Mouse (Mus musculus) G1E-ER4 (cell line): Measurements from ENCODE around the gene Rcan1. TPM values are rescaled to one million over a fixed set of nuclear protein-coding genes. Genes with fewer than 3 reads are reported as not detected.

Experiments used
- GATA1 ChIP-seq: IDR thresholded peaks from one replicate; pipeline ENCODE4 v1.8.0; 2012; ENCODE audit warnings: low read length, inconsistent platforms
- polyA plus RNA-seq: library from polyadenylated mRNA; stranded (reverse); fragments of >175 nt; gene quantifications from 2 replicates; pipeline ENCODE4 v1.2.3, GENCODE M21; 2012

The Rcan1 gene
- polyA plus RNA-seq, 1 experiment, result 18.7 TPM

GRCm38 (mm10) chr16:92422435-92423362, 48.0 kb downstream of the Rcan1 start:
- TF ChIP-seq GATA1, result no peak

- TF ChIP-seq GATA1, result no peak
These were observed 49.3 kb downstream of the Rcan1 start for GRCm38 (mm10) chr16:92421147-92421934.

DNA sequence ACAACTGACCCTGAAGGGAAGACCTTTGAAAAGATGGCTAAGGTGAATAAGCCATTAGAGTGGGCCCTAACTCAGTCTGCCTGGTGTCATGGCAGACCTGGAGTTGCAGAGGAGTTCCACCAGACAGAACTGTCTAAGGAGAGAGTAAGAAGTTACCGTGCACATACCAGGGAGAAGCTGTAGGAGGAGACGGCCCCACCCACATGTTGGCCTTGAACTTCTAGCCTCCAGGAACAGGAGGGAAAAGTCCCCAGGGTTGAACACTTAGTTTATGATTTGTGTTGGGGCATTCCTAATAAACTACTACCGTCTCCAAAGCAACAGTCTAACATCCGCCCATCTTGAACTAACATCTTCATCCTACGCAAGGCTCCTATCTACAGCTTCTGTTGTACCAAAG, 50.0 kb downstream of the Rcan1 start:
- TF ChIP-seq GATA1, result no peak

GRCm38 (mm10) chr16:92419099-92419498, 51.6 kb downstream of the Rcan1 start:
- TF ChIP-seq GATA1, result no peak

DNA sequence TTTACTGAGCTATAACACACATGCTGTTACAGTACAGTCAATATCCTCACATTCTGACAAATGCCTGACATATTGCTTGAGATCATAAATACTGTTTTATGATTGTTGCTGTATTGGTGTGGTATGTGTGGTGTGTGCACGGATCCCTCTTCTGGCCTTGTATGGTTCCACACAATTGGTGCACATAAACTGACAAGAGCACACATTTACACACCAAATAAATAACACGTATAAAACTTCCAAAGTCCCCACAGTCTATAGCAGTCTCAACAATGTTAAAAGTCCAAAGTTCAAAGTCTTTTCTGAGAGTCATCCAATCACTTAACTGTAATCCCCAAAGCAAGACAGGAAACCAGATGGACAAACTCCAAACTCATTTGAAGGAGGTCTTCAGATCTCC, 53.4 kb downstream of the Rcan1 start:
- no peak for TF ChIP-seq GATA1

DNA sequence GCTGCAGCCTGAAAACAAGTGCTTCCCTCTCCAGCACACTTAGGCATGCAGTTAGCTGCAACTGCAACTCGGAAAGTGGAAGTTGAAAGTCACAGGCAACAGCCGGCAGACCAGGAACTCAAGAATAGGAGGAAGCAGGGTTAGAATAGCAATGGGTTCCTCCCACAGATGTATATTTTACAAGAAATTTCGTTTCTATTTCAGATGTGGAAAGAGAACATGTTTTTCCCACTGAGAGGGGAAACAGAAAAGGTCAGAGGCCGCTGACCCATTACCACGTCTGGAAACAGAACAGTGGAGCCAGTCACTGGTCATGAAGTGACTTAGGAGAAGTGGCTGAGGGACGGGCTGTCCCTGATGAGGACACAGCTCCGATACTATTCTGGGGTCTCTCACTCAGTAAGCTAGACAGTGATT, 55.0 kb downstream of the Rcan1 start:
- no peak for TF ChIP-seq GATA1

DNA sequence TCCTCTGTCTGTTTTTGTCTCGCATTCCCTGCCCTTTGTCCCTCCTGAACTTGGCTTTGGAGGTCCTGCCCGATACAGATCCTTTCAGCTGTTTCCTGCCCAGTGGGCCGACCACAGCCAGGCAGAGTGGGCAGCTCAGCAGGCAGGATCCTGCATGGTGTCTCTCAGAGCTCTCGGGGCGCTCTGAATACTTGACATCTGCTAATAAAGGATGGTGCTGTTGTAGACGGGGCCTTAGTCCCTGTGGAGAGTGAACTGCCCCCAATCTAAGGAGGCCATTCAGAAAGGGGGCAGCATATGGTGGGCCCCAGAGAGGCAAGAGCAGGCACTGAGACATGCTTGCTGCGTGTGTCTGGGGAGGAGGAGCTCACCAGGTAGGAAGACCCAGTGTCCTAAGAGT, 57.8 kb downstream of the Rcan1 start:
- no peak for TF ChIP-seq GATA1

- TF ChIP-seq GATA1, result no peak
These were observed 58.5 kb downstream of the Rcan1 start for GRCm38 (mm10) chr16:92411981-92412706.

- no peak for TF ChIP-seq GATA1
These were observed 60.3 kb downstream of the Rcan1 start for GRCm38 (mm10) chr16:92410344-92410743.

- TF ChIP-seq GATA1, result no peak
These were observed 62.8 kb downstream of the Rcan1 start for GRCm38 (mm10) chr16:92407883-92408282.

DNA sequence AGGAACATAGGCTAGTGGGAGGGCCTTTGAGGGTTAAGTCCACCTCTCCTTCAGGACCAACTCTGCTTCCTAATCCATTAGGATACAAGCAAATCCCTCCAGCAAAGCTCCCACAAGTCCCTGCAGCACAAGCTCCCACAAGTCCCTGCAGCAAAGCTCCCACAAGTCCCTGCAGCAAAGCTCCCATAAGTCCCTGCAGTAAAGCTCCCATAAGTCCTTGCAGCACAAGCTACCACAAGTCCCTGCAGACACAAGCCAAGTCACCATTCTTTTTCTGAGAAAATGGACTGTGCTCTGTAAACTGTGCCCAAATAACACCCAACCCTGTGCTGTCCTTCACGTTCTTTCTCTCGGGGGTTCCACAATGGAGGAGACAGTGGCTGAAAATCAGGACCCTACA, 66.5 kb downstream of the Rcan1 start:
- no peak for TF ChIP-seq GATA1

GRCm38 (mm10) chr16:92403069-92403468, 67.6 kb downstream of the Rcan1 start:
- no peak for TF ChIP-seq GATA1

DNA sequence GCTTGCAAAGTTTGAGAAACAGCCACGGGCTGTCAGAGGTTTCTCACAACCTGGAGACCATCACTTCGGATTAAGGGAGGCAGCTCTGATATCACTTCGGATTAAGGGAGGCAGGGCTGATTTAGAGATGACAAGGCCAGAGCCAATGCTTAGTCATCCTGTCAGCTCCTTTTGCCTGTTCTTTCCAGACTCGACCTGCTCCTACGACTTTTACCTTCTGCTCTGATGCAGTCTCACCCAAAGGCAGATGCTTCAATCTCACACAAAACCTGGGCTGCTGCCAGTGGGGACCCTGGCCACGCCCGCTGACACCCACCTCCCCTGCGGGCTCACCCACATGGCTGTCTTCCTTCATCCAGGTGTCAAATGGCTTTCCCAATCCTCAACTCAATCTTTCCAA, 68.5 kb downstream of the Rcan1 start:
- TF ChIP-seq GATA1, result no peak

- no peak for TF ChIP-seq GATA1
These were observed 69.5 kb downstream of the Rcan1 start for GRCm38 (mm10) chr16:92401206-92401605.

DNA sequence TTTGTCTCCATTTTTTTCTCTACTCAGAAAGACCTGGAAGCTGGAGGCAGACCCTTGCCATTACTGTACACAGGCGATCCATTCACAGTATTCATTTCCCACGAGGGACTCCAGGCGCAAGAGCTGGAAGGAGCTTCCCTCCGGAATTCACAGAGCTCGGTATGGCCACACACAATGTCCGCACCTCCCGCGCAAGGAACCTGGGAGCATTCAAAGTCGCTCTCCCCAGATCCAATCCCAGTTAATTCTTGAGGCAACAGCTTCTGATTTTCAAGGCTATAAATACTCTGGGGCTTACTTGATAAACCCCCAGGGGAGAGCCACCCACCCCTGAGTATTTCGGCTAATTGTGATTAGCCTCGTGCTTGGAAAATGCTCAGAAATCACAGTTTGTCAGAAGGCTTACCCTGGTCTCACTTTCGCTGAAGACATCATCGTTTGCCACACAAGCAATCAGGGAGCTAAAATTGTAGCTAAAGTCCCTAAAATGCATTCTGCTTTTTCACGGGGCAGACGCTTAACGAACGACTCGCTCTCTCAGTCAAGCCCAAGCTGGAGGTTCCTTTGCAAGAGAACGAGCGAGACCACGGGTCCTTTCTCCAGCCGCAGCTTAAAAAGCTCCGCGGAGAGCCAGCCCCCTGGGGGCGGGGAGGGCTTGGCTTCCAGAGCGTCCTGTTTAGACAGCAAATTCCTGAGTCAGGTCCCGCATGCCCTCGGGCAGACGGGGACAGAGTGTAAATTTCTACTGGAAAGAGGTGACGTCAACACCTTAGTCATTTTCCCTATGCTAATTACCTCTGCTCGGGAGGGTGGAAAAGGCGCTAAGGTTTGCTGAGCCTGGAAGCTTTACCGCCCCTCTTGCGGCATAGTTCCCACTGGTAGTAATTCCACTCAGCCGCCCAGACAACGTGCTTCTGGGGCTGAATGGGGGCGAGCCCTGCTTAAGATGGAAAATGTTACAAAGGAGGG, 70.9 kb downstream of the Rcan1 start:
- no peak for TF ChIP-seq GATA1
